Mouse (Mus musculus) neural tube, embryonic 12.5 days (tissue): ENCODE data around the gene Copz1. TPM values are rescaled to one million over a fixed set of nuclear protein-coding genes. Genes with fewer than 3 reads are reported as not detected.
"Not testable (repeated sequence)": the region's sequence is repeated elsewhere in the genome, so short reads cannot be mapped to it uniquely, and the experiment has no call there.

Experiments used
- ATAC-seq: fragments of 200-750 bp; cut with Nextera tagmentation; 2 replicates; pipeline ENCODE4 v1.8.0; 2017; ENCODE audit warnings: low read depth, mild to moderate bottlenecking, moderate TSS enrichment, moderate library complexity; ENCODE audit not compliant: low FRiP score
- H3K27ac ChIP-seq: fragments of 300-500 bp; sonication (generic); 2 replicates; pipeline ENCODE4 v1.5.1; 2016
- H3K27me3 ChIP-seq: fragments of 300-500 bp; sonication (generic); replicated peaks from 2 replicates; pipeline ENCODE4 v1.6.1; 2016; ENCODE audit warnings: mild to moderate bottlenecking
- H3K36me3 ChIP-seq: fragments of 300-500 bp; sonication (generic); 2 replicates; pipeline ENCODE4 v1.6.1; 2016; ENCODE audit warnings: mild to moderate bottlenecking
- H3K4me1 ChIP-seq: fragments of 300-500 bp; sonication (generic); 2 replicates; pipeline ENCODE4 v1.6.1; 2016
- H3K4me2 ChIP-seq: fragments of 300-500 bp; sonication (generic); replicated peaks from 2 replicates; pipeline ENCODE4 v1.6.1; 2016; ENCODE audit warnings: mild to moderate bottlenecking
- H3K4me3 ChIP-seq: fragments of 300-500 bp; sonication (generic); 2 replicates; pipeline ENCODE4 v1.5.1; 2016
- H3K9ac ChIP-seq: fragments of 300-500 bp; sonication (generic); 2 replicates; pipeline ENCODE4 v1.6.1; 2016; ENCODE audit warnings: mild to moderate bottlenecking
- H3K9me3 ChIP-seq: fragments of 300-500 bp; sonication (generic); 2 replicates; pipeline ENCODE4 v1.6.1; 2016; ENCODE audit warnings: mild to moderate bottlenecking
- WGBS: fragments of 180-500 bp; shearing (Covaris S2); methylation state at CpG from one replicate; pipeline ENCODE4 v1.1.7; 2016; 5-methylcytosine and 5-hydroxymethylcytosine counted together
- polyA plus RNA-seq: library from polyadenylated mRNA; unstranded; fragments of >200 nt; fragmentation: Nextera tagmentation; extraction: Ambion mirVana; gene quantifications from 2 replicates; pipeline ENCODE4 v1.2.1, GENCODE M21; 2016

The Copz1 gene
- polyA plus RNA-seq, 1 experiment from 2014 or later, result 243 TPM

- H3K4me1 ChIP-seq, result peaks cover 12% of the 10 kb centered on the region
- no peak overlapping the region for H3K27ac ChIP-seq
- H3K4me3 ChIP-seq, result no peak overlapping the region
- no peak for ATAC-seq
- no peak overlapping the region for H3K4me2 ChIP-seq
- H3K9me3 ChIP-seq, result no peaks in the 10 kb centered on the region
- no peak overlapping the region for H3K9ac ChIP-seq
- WGBS, result 90% methylated on average over 6 of the region's 6 CpGs
- H3K27me3 ChIP-seq, result peaks cover 8% of the 10 kb centered on the region; the same call in 1 of the 2 replicates
- H3K36me3 ChIP-seq, result no peaks in the 10 kb centered on the region
These were observed 16.1 kb upstream of the Copz1 start for GRCm38 (mm10) chr15:103256210-103256986.

GRCm38 (mm10) chr15:103257790-103258728, 14.5 kb upstream of the Copz1 start, which contains the start of gene Nfe2:
TSS of gene Nfe2 (minus strand) at chr15:103258403.
- peaks cover 8% of the 10 kb centered on the region; the same call in 1 of the 2 replicates for H3K27me3 ChIP-seq
- peak within 1 kb of the TSS; percentile 10; the same call in 1 of the 2 replicates for H3K4me2 ChIP-seq
- peaks cover 12% of the 10 kb centered on the region for H3K4me1 ChIP-seq
- H3K9ac ChIP-seq, result no peak within 1 kb of the TSS
- no peaks in the 10 kb centered on the region for H3K36me3 ChIP-seq
- WGBS, result 17% methylated on average over 15 of the region's 15 CpGs
- H3K27ac ChIP-seq, result no peak within 1 kb of the TSS
- H3K9me3 ChIP-seq, result no peaks in the 10 kb centered on the region
- peak; percentile 56; the same call in 1 of the 2 replicates for ATAC-seq
- no peak within 1 kb of the TSS for H3K4me3 ChIP-seq

GRCm38 (mm10) chr15:103259162-103259561, 13.4 kb upstream of the Copz1 start:
- Histone ChIP-seq H3K4me3 (no peak overlapping the region), H3K9me3 (no peaks in the 10 kb centered on the region), H3K4me1 (peaks cover 12% of the 10 kb centered on the region), H3K4me2 (no peak overlapping the region), H3K9ac (no peak overlapping the region), H3K27ac (no peak overlapping the region), H3K27me3 (peaks cover 8% of the 10 kb centered on the region; the same call in 1 of the 2 replicates), H3K36me3 (no peaks in the 10 kb centered on the region)
- ATAC-seq, result no peak
- 89% methylated on average over 5 of the region's 5 CpGs for WGBS

- Histone ChIP-seq H3K27me3 (peaks cover 3% of the 10 kb centered on the region; the same call in 1 of the 2 replicates), H3K9ac (no peak overlapping the region), H3K4me3 (no peak overlapping the region), H3K9me3 (no peaks in the 10 kb centered on the region), H3K4me2 (no peak overlapping the region), H3K27ac (no peak overlapping the region), H3K36me3 (no peaks in the 10 kb centered on the region), H3K4me1 (peaks cover 5% of the 10 kb centered on the region)
- ATAC-seq, result no peak
- 81% methylated on average over 1 of the region's 1 CpGs for WGBS
These were observed 12.5 kb upstream of the Copz1 start for GRCm38 (mm10) chr15:103259989-103260388.

- Histone ChIP-seq H3K27ac (no peak overlapping the region), H3K4me3 (no peak overlapping the region), H3K27me3 (no peaks in the 10 kb centered on the region), H3K9ac (no peak overlapping the region), H3K36me3 (no peaks in the 10 kb centered on the region), H3K9me3 (no peaks in the 10 kb centered on the region), H3K4me1 (no peaks in the 10 kb centered on the region), H3K4me2 (no peak overlapping the region)
- ATAC-seq, result no peak
- 86% methylated on average over 2 of the region's 2 CpGs for WGBS
These were observed 7.7 kb upstream of the Copz1 start for GRCm38 (mm10) chr15:103264794-103265193.

GRCm38 (mm10) chr15:103268903-103269302, 3.6 kb upstream of the Copz1 start:
- Histone ChIP-seq H3K27ac (no peak overlapping the region), H3K9me3 (no peaks in the 10 kb centered on the region), H3K36me3 (no peaks in the 10 kb centered on the region), H3K4me1 (peaks cover 7% of the 10 kb centered on the region), H3K9ac (no peak overlapping the region), H3K27me3 (no peaks in the 10 kb centered on the region), H3K4me2 (no peak overlapping the region), H3K4me3 (no peak overlapping the region)
- WGBS, result 85% methylated on average over 4 of the region's 4 CpGs
- no peak for ATAC-seq

- H3K27ac ChIP-seq, H3K4me3 ChIP-seq, H3K4me2 ChIP-seq, H3K9ac ChIP-seq, H3K9me3 ChIP-seq, ATAC-seq, H3K27me3 ChIP-seq, H3K36me3 ChIP-seq: not testable (repeated sequence)
- WGBS, result 94% methylated on average over 3 of the region's 3 CpGs
- H3K4me1 ChIP-seq, result peaks cover 33% of the 10 kb centered on the region
These were observed 3.4 kb downstream of the Copz1 start for GRCm38 (mm10) chr15:103275943-103276342.

GRCm38 (mm10) chr15:103277949-103278348, 5.4 kb downstream of the Copz1 start:
- no peaks in the 10 kb centered on the region for H3K27me3 ChIP-seq
- peaks cover 33% of the 10 kb centered on the region for H3K4me1 ChIP-seq
- H3K27ac ChIP-seq, result peak overlapping the region; percentile 60; the same call in 1 of the 2 replicates
- no peak overlapping the region for H3K4me3 ChIP-seq
- no peaks in the 10 kb centered on the region for H3K9me3 ChIP-seq
- H3K4me2 ChIP-seq, result peak overlapping the region; percentile 13; the same call in 1 of the 2 replicates
- no peak overlapping the region for H3K9ac ChIP-seq
- WGBS, result 48% methylated on average over 7 of the region's 7 CpGs
- peak; percentile 38; the same call in 1 of the 2 replicates for ATAC-seq
- no peaks in the 10 kb centered on the region for H3K36me3 ChIP-seq

GRCm38 (mm10) chr15:103279750-103280149, 7.2 kb downstream of the Copz1 start:
- H3K9ac ChIP-seq, result no peak overlapping the region
- no peaks in the 10 kb centered on the region for H3K27me3 ChIP-seq
- no peak for ATAC-seq
- H3K27ac ChIP-seq, result no peak overlapping the region
- 53% methylated on average over 3 of the region's 3 CpGs for WGBS
- no peak overlapping the region for H3K4me3 ChIP-seq
- no peaks in the 10 kb centered on the region for H3K9me3 ChIP-seq
- H3K36me3 ChIP-seq, result no peaks in the 10 kb centered on the region
- H3K4me1 ChIP-seq, result peaks cover 22% of the 10 kb centered on the region
- H3K4me2 ChIP-seq, result no peak overlapping the region

GRCm38 (mm10) chr15:103280817-103281464, 8.4 kb downstream of the Copz1 start:
- H3K9ac ChIP-seq, result no peak overlapping the region
- 65% methylated on average over 3 of the region's 3 CpGs for WGBS
- no peaks in the 10 kb centered on the region for H3K27me3 ChIP-seq
- peaks cover 34% of the 10 kb centered on the region for H3K4me1 ChIP-seq
- no peak overlapping the region for H3K27ac ChIP-seq
- ATAC-seq, result no peak
- no peaks in the 10 kb centered on the region for H3K9me3 ChIP-seq
- H3K36me3 ChIP-seq, result no peaks in the 10 kb centered on the region
- H3K4me3 ChIP-seq, result no peak overlapping the region
- no peak overlapping the region for H3K4me2 ChIP-seq

- Histone ChIP-seq H3K36me3 (no peaks in the 10 kb centered on the region), H3K4me2 (no peak overlapping the region), H3K4me1 (peaks cover 37% of the 10 kb centered on the region), H3K9ac (no peak overlapping the region), H3K9me3 (no peaks in the 10 kb centered on the region), H3K4me3 (no peak overlapping the region), H3K27ac (no peak overlapping the region), H3K27me3 (no peaks in the 10 kb centered on the region)
- 96% methylated on average over 3 of the region's 3 CpGs for WGBS
- ATAC-seq, result no peak
These were observed 9.1 kb downstream of the Copz1 start for GRCm38 (mm10) chr15:103281465-103282205.
